Mouse (Mus musculus): Measurements from ENCODE around the gene Rassf8.

Gene Rassf8

DNA sequence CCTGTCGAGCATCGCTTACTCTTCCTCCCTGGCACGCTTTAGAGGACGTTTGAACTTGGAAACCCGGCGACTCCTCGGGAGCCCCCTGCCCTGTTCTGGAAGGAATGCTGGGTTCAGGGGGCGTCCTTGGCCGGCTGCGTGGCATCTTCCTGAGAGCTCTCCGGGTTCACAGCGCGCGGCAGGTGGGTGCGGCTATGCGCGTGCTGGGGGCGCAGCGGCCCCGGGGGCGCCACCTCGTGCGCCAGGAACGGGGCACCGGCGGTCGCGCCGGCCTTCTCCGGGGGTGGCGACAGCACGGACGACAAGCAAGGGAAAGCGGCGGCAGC, 116.2 kb downstream of the Rassf8 start:
- no peak for DNase-seq (ENCODE audit: low spot score)

DNA sequence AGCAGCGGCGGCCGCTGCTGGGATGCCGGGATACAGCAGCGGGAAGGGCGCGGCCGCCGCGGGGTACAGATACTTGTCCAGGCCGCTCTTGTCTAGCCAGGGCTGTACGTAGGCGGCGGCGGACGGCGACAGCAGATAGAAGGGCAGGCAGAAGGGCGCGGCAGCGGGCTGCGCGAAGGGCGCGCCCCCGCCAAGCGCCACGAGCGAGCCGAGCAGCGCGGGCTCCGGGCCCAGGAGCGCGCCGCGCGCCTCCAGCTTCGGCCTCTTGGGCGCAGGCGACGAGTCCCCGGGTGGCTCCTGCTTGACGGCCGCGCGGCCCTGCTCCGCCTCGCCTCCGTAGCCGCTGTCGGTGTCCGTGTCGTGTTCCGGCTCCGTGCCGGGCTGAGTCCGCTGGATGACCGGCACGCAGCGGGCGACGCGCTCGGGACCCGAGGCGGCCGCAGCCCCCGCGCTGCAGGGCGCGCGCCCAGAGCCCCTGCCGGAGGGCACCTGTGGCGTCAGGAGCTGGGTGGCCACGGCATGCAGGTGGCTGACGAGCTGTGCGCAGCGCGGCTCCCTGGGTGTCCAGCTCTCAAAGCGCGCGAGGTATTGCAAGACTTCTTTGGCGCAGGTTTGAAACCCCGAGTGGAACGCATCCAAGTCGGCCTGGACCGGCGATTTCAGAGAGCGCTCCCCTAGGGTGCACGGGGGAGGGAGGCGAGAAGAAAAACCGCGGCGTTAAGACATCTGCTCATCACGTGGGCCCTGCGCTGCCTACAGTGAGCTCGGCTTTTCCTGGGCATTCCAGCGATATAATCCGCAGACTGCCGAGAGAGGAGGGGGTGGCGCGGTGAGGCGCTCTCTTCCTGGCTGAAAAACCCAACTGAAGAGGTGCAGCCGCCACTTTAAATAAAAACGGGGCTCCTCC, 116.8 kb downstream of the Rassf8 start:
- peak; percentile 7 for DNase-seq (ENCODE audit: low spot score)

DNA sequence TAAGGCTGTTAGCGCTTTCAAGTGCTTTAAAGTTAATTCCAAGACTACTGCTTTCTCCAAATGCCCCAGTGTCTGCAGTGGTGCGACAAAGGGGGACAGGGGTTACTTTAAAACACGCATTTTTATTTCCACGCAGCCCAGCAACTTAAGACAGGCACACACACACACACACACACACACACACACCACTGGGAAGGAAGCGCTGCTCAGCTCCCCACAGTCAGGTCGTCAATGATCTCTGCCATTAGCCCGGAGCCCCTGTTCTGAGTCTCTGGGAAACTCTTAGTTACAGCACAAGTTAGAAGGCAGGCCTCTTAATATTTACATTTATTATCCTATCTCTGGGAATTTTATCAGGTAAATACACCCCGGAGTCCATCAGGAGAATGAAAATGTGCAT, 117.6 kb downstream of the Rassf8 start:
- no peak for DNase-seq (ENCODE audit: low spot score)

DNA sequence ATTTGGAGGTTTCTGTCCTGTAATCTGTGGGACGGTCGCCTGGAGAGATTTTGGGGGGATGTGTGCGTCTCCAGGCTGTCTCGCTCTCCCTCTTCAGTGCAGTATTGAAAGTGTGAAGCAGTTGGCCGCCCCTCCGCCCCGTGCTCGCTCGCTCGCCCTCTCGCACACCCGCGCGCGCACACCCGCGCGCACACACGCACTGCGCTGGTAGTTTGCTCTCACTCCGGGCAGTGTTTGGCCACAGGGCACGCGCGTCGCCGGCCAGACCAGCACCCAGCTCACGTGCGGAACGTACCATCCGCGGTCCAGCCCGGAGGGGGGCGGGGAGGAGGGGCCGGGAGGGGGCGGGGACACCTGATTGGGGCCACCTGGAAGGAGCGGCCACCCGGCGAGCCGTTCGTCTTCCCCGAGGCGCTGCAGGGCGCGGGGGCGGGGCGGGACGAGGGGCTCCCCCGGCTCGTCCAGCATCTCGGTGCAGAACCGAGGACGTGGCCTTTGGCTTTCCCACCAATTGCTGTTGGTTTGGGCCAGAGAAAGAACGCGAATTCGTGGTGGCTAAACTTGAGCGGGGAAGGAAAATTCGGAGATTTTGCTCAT, 118.8 kb downstream of the Rassf8 start, which contains the start of gene Bhlhe41:
Gene Bhlhe41, minus strand, starts transcription at position 270 of the 597 bp plus-strand sequence.
- no peak for DNase-seq (ENCODE audit: low spot score)

DNA sequence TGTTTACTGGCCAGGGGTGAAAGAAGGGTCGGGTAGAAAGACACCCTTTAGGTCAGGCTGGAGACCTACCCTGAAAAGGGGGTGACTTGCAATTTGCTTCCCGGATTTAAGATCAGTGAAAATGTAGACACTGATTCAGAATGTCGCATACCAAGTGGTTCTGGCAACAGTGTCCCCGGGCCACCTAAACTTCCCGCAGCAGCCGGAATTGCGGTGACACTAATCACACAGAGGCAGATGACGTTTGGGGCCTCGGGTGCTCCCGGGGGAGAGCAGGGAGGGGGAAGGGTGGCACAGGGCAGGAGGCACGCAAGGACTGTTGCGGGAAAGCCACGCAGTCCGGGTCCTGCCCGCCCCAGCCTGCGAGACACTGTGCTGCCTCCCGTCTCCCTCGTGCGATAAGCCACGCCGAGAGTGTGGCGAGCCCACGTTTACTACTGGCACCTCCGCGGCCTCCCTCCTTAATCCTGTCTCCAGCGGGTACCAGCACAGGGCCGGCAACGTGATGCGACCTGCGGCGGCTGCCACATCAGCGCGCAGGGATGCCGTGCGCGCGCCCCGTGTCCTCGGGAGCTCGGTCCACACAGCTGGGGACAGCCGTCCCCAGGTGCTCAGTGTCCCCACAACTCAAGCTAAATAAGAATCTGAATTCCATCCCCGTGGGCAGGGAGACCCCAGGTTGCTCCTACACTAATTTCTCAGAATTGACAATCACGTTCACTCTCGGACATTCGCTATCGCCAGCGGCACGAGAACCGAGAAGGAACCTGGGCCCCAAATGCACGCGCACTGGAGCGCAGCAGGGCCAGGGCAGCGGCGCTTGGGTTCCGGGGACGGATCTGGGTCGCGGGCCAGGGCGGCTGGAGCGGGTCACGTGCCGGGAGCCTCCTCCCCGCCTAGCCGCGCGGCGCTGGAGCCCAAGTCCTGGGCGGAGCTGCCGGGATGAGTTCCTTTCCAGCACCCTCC, 119.6 kb downstream of the Rassf8 start:
- no peak for DNase-seq (ENCODE audit: low spot score)

DNA sequence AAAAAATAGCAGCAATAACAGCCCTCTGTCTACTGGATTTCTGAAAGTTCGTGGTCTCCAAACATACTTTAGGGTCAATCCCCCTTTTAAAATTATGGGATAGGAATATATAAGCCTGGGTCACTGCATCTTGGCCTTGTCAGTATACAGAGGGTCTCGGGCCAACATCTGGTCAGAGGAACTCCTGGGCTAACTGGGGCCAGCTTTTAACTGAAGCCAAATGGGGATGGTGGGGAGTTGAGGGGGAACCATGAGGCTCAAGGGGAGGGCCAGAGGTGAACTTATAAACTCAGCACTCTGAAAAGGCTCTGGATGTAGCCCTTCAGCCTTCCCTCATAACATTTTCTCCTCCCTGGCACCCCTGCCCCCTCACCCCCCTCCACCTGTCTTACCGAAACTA, 120.6 kb downstream of the Rassf8 start:
- DNase-seq (ENCODE audit: low spot score): no peak

Data from c-Kit-positive CD71-positive TER-119-positive erythroid progenitor cells, embryonic 14.5 days (primary cell).